Mouse (Mus musculus) ES-Bruce4 (cell line): ENCODE measurements at regions not wholly inside any gene's neighbourhood (a gene's known extent, or its start where the extent isn't known, plus 50 kb on each side); places are given as distances from the start of the nearest gene placed in this dataset.

Experiments used
- H3K27ac ChIP-seq: 2 replicates; pipeline ENCODE4 v1.5.1; 2012; ENCODE audit warnings: low read length, inconsistent platforms; ENCODE audit not compliant: insufficient read depth
- H3K27me3 ChIP-seq: 2 replicates; pipeline ENCODE4 v1.6.1; 2012; ENCODE audit warnings: mild to moderate bottlenecking, low read length, inconsistent platforms; ENCODE audit not compliant: control insufficient read depth, poor library complexity, insufficient read depth, severe bottlenecking
- H3K36me3 ChIP-seq: 2 replicates; pipeline ENCODE4 v1.6.1; 2012; ENCODE audit warnings: inconsistent platforms, mild to moderate bottlenecking, low read length, moderate library complexity; ENCODE audit not compliant: control insufficient read depth, poor library complexity, insufficient read depth, severe bottlenecking
- H3K4me1 ChIP-seq: one replicate; pipeline ENCODE4 v1.8.1; 2011; ENCODE audit warnings: low read length; ENCODE audit not compliant: control insufficient read depth, insufficient read depth
- H3K4me3 ChIP-seq: 2 replicates; pipeline ENCODE4 v1.5.1; 2011; ENCODE audit warnings: low read depth, mild to moderate bottlenecking, low read length
- H3K9ac ChIP-seq: 2 replicates; pipeline ENCODE4 v1.6.1; 2012; ENCODE audit warnings: low read depth, mild to moderate bottlenecking, inconsistent platforms; ENCODE audit not compliant: poor library complexity, severe bottlenecking
- H3K9me3 ChIP-seq: replicated peaks from 2 replicates; pipeline ENCODE4 v1.6.1; 2012; ENCODE audit warnings: mild to moderate bottlenecking, low read length, inconsistent platforms; ENCODE audit not compliant: control insufficient read depth, poor library complexity, insufficient read depth, severe bottlenecking
- CTCF ChIP-seq: IDR thresholded peaks from one replicate; pipeline ENCODE4 v1.8.1; 2011; ENCODE audit warnings: low read depth, low read length
- EP300 ChIP-seq: IDR thresholded peaks from 2 replicates; pipeline ENCODE4 v1.6.1; 2011; ENCODE audit warnings: low read depth, low read length; ENCODE audit not compliant: insufficient read depth
- POLR2A ChIP-seq: IDR thresholded peaks from one replicate; pipeline ENCODE4 v1.8.1; 2011; ENCODE audit warnings: low read length; ENCODE audit not compliant: insufficient read depth

GRCm38 (mm10) chr17:75707687-75708086 is 155.9 kb upstream of the Fam98a start:
- no peaks in the 10 kb centered on the region for H3K4me1 ChIP-seq
- no peaks in the 10 kb centered on the region for H3K27me3 ChIP-seq
- no peak overlapping the region for H3K9ac ChIP-seq
- H3K9me3 ChIP-seq = no peaks in the 10 kb centered on the region
- H3K4me3 ChIP-seq = no peak overlapping the region
- no peaks in the 10 kb centered on the region for H3K36me3 ChIP-seq
- TF ChIP-seq EP300 (no peak), POLR2A (no peak)
- H3K27ac ChIP-seq = no peak overlapping the region

DNA sequence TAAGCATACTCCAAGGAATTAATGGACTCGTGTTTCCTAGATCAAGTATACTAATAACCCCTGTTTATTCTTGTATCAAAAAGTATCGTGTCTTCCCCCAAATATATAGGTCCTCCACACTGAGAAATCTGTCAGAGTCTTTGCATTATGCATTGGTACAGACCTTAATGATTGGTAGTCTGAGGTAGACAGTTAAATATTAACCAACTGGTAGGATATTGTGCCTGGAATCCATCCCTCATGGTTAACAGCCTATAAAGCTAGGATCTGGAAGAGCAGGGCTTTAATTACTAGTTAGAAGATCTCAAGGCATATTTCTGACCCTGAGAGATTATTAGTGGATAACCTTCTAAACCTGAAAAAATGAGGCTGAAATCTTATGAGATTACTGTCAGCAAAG is 153.6 kb upstream of the Fam98a start:
- Histone ChIP-seq H3K9ac (no peak overlapping the region), H3K4me3 (no peak overlapping the region), H3K9me3 (no peaks in the 10 kb centered on the region), H3K27ac (no peak overlapping the region), H3K4me1 (no peaks in the 10 kb centered on the region), H3K27me3 (no peaks in the 10 kb centered on the region), H3K36me3 (no peaks in the 10 kb centered on the region)
- TF ChIP-seq POLR2A (no peak), CTCF (no peak), EP300 (no peak)

GRCm38 (mm10) chr17:75703865-75704264 is 152.1 kb upstream of the Fam98a start:
- no peak overlapping the region for H3K9ac ChIP-seq
- no peak overlapping the region for H3K27ac ChIP-seq
- no peaks in the 10 kb centered on the region for H3K4me1 ChIP-seq

GRCm38 (mm10) chr17:75696729-75697103 is 145.0 kb upstream of the Fam98a start:
- no peak overlapping the region for H3K4me3 ChIP-seq

More at GRCm38 (mm10) chr17:75703865-75704264, 152.1 kb upstream of the Fam98a start:
- Histone ChIP-seq H3K36me3 (no peaks in the 10 kb centered on the region), H3K9me3 (no peaks in the 10 kb centered on the region), H3K27me3 (no peaks in the 10 kb centered on the region), H3K4me3 (no peak overlapping the region)
- no peak for TF ChIP-seq CTCF
- TF ChIP-seq POLR2A = no peak
- no peak for TF ChIP-seq EP300

GRCm38 (mm10) chr17:75696103-75696728 is 144.5 kb upstream of the Fam98a start:
- Histone ChIP-seq H3K4me3 (no peak overlapping the region), H3K9ac (no peak overlapping the region), H3K36me3 (no peaks in the 10 kb centered on the region), H3K27ac (no peak overlapping the region), H3K4me1 (no peaks in the 10 kb centered on the region), H3K9me3 (no peaks in the 10 kb centered on the region), H3K27me3 (no peaks in the 10 kb centered on the region)
- TF ChIP-seq EP300 = no peak
- TF ChIP-seq CTCF = no peak

More at GRCm38 (mm10) chr17:75696729-75697103, 145.0 kb upstream of the Fam98a start:
- TF ChIP-seq CTCF = no peak
- no peak for TF ChIP-seq POLR2A
- TF ChIP-seq EP300 = no peak
- Histone ChIP-seq H3K9ac (no peak overlapping the region), H3K9me3 (no peaks in the 10 kb centered on the region), H3K36me3 (no peaks in the 10 kb centered on the region), H3K27ac (no peak overlapping the region), H3K27me3 (no peaks in the 10 kb centered on the region), H3K4me1 (no peaks in the 10 kb centered on the region)

DNA sequence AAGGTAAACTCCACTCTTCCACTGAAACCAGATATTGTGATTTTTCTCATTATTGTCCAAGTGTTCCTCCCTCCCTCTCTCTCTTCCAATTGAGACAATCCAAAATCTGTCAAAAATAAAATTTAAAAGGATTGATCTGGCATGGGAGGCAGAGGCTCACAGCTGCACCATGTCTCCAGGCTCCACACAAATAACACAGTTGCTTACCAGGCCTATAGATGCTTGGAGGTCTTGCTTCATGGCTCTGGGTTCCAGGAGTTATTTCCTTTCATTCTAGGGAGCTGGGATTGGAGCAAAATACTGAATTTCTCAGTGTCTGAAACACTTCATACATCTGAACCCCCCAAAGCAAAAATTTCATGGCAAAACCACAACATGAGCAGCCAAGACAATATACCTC is 134.2 kb upstream of the Fam98a start:
- no peaks in the 10 kb centered on the region for H3K4me1 ChIP-seq
- H3K27me3 ChIP-seq = no peaks in the 10 kb centered on the region
- no peak overlapping the region for H3K27ac ChIP-seq
- no peaks in the 10 kb centered on the region for H3K36me3 ChIP-seq
- no peaks in the 10 kb centered on the region for H3K9me3 ChIP-seq
- no peak overlapping the region for H3K4me3 ChIP-seq
- TF ChIP-seq POLR2A = no peak
- no peak for TF ChIP-seq EP300
- no peak for TF ChIP-seq CTCF
- H3K9ac ChIP-seq = no peak overlapping the region
